Mouse (Mus musculus): ENCODE results near the gene Ehmt1. TPM values are rescaled to one million over a fixed set of nuclear protein-coding genes. Genes with fewer than 3 reads are reported as not detected.

Gene Ehmt1
- polyA plus RNA-seq, 1 experiment, result 0.72 TPM

DNA sequence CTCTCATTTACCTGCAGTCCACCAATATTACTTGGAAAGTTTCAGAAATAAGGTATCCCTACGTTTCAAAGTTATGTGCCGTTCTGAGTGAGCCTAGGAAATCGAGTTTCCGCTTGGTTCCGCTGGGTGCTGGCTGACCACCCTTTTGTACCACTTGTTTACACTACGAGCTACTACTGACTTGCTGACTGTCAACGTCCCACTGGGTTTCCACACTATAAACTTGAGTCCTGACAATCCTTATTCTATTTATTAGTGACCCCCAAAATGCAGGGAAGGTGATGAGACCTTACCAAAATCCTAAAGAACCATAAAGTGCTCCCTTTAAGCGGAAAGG, 393 bp upstream of the Ehmt1 start:
- Histone ChIP-seq H3K36me3 (ENCODE audit: control insufficient read depth) (peaks cover 5% of the 10 kb centered on the region), H3K9me3 (ENCODE audit: control insufficient read depth, low read length) (no peaks in the 10 kb centered on the region), H3K27me3 (ENCODE audit: control insufficient read depth) (no peaks in the 10 kb centered on the region), H3K4me1 (ENCODE audit: control insufficient read depth) (peaks cover 24% of the 10 kb centered on the region), H3K4me3 (replicated peaks) (peak overlapping the region; percentile 89)
- no peak for TF ChIP-seq GATA1 (IDR thresholded peaks at IDR 0.05; ENCODE audit: low read length)
- TF ChIP-seq TAL1 (IDR thresholded peaks at IDR 0.05; ENCODE audit: low read length), result no peak

- H3K4me1 ChIP-seq (ENCODE audit: control insufficient read depth), result peaks cover 18% of the 10 kb centered on the region
- TF ChIP-seq GATA1 (IDR thresholded peaks at IDR 0.05; ENCODE audit: low read length) (no peak), TAL1 (IDR thresholded peaks at IDR 0.05; ENCODE audit: low read length) (no peak)
- H3K9me3 ChIP-seq (ENCODE audit: control insufficient read depth, low read length), result no peaks in the 10 kb centered on the region
Measured at GRCm38 (mm10) chr2:24914762-24915161, 4.7 kb downstream of the Ehmt1 start.

GRCm38 (mm10) chr2:24912589-24912988, 6.8 kb downstream of the Ehmt1 start:
- H3K9me3 ChIP-seq (ENCODE audit: control insufficient read depth, low read length), result no peaks in the 10 kb centered on the region
- no peak overlapping the region for H3K4me3 ChIP-seq (replicated peaks)
- H3K27me3 ChIP-seq (ENCODE audit: control insufficient read depth), result no peaks in the 10 kb centered on the region
- H3K4me1 ChIP-seq (ENCODE audit: control insufficient read depth), result peaks cover 5% of the 10 kb centered on the region
- peaks cover 26% of the 10 kb centered on the region for H3K36me3 ChIP-seq (ENCODE audit: control insufficient read depth)
- TF ChIP-seq GATA1 (IDR thresholded peaks at IDR 0.05; ENCODE audit: low read length) (no peak), TAL1 (IDR thresholded peaks at IDR 0.05; ENCODE audit: low read length) (no peak)

More at GRCm38 (mm10) chr2:24914762-24915161, 4.7 kb downstream of the Ehmt1 start:
- no peaks in the 10 kb centered on the region for H3K27me3 ChIP-seq (ENCODE audit: control insufficient read depth)
- H3K4me3 ChIP-seq (replicated peaks), result no peak overlapping the region
- peaks cover 23% of the 10 kb centered on the region for H3K36me3 ChIP-seq (ENCODE audit: control insufficient read depth)

DNA sequence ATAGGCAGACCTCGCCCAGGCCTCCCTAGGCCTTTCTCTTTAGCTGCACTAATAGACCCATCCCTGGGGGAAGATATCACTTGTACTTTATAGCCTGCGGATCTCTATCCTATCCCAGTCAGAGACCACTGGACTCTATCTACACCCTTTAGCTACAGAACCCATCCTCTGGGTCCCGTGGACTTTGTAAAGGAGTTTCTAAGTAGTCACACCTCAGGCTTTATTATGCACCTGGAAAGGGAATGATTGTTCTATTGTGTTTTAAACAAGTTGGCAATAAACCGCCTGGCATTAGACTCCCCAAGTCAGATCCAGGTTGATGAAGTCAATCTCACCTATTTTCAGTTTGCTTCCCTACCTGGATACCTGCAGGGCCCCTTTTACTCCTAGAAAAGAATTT, 7.2 kb downstream of the Ehmt1 start:
- peaks cover 23% of the 10 kb centered on the region for H3K36me3 ChIP-seq (ENCODE audit: control insufficient read depth)
- TF ChIP-seq GATA1 (IDR thresholded peaks at IDR 0.05; ENCODE audit: low read length), result no peak
- no peak for TF ChIP-seq TAL1 (IDR thresholded peaks at IDR 0.05; ENCODE audit: low read length)
- H3K9me3 ChIP-seq (ENCODE audit: control insufficient read depth, low read length), result no peaks in the 10 kb centered on the region
- peaks cover 1% of the 10 kb centered on the region for H3K4me1 ChIP-seq (ENCODE audit: control insufficient read depth)
- H3K4me3 ChIP-seq (replicated peaks), result no peak overlapping the region
- no peaks in the 10 kb centered on the region for H3K27me3 ChIP-seq (ENCODE audit: control insufficient read depth)

GRCm38 (mm10) chr2:24910481-24910880, 8.9 kb downstream of the Ehmt1 start:
- no peak for TF ChIP-seq GATA1 (IDR thresholded peaks at IDR 0.05; ENCODE audit: low read length)
- TF ChIP-seq TAL1 (IDR thresholded peaks at IDR 0.05; ENCODE audit: low read length), result no peak
- Histone ChIP-seq H3K4me1 (ENCODE audit: control insufficient read depth) (peaks cover 6% of the 10 kb centered on the region), H3K36me3 (ENCODE audit: control insufficient read depth) (peaks cover 21% of the 10 kb centered on the region), H3K4me3 (replicated peaks) (no peak overlapping the region), H3K27me3 (ENCODE audit: control insufficient read depth) (no peaks in the 10 kb centered on the region), H3K9me3 (ENCODE audit: control insufficient read depth, low read length) (no peaks in the 10 kb centered on the region)

- TF ChIP-seq TAL1 (IDR thresholded peaks at IDR 0.05; ENCODE audit: low read length), result no peak
- no peak for TF ChIP-seq GATA1 (IDR thresholded peaks at IDR 0.05; ENCODE audit: low read length)
- H3K36me3 ChIP-seq (ENCODE audit: control insufficient read depth), result peaks cover 5% of the 10 kb centered on the region; the same call in 1 of the 2 replicates
- H3K4me1 ChIP-seq (ENCODE audit: control insufficient read depth), result peaks cover 17% of the 10 kb centered on the region
- no peaks in the 10 kb centered on the region for H3K9me3 ChIP-seq (ENCODE audit: control insufficient read depth, low read length)
- no peak overlapping the region for H3K4me3 ChIP-seq (replicated peaks)
- no peaks in the 10 kb centered on the region for H3K27me3 ChIP-seq (ENCODE audit: control insufficient read depth)
Measured at GRCm38 (mm10) chr2:24905653-24906155, 13.7 kb downstream of the Ehmt1 start.

- Histone ChIP-seq H3K36me3 (ENCODE audit: control insufficient read depth) (peaks cover 2% of the 10 kb centered on the region; the same call in 1 of the 2 replicates), H3K4me1 (ENCODE audit: control insufficient read depth) (peaks cover 17% of the 10 kb centered on the region), H3K9me3 (ENCODE audit: control insufficient read depth, low read length) (no peaks in the 10 kb centered on the region), H3K4me3 (replicated peaks) (no peak overlapping the region), H3K27me3 (ENCODE audit: control insufficient read depth) (no peaks in the 10 kb centered on the region)
- no peak for TF ChIP-seq GATA1 (IDR thresholded peaks at IDR 0.05; ENCODE audit: low read length)
- no peak for TF ChIP-seq TAL1 (IDR thresholded peaks at IDR 0.05; ENCODE audit: low read length)
Measured at GRCm38 (mm10) chr2:24904823-24905652, 14.4 kb downstream of the Ehmt1 start.

GRCm38 (mm10) chr2:24902999-24903398, 16.4 kb downstream of the Ehmt1 start:
- TF ChIP-seq TAL1 (IDR thresholded peaks at IDR 0.05; ENCODE audit: low read length) (no peak), GATA1 (IDR thresholded peaks at IDR 0.05; ENCODE audit: low read length) (no peak)
- H3K4me3 ChIP-seq (replicated peaks), result no peak overlapping the region
- peaks cover 3% of the 10 kb centered on the region for H3K36me3 ChIP-seq (ENCODE audit: control insufficient read depth)
- peaks cover 17% of the 10 kb centered on the region for H3K4me1 ChIP-seq (ENCODE audit: control insufficient read depth)
- no peaks in the 10 kb centered on the region for H3K9me3 ChIP-seq (ENCODE audit: control insufficient read depth, low read length)
- no peaks in the 10 kb centered on the region for H3K27me3 ChIP-seq (ENCODE audit: control insufficient read depth)

DNA sequence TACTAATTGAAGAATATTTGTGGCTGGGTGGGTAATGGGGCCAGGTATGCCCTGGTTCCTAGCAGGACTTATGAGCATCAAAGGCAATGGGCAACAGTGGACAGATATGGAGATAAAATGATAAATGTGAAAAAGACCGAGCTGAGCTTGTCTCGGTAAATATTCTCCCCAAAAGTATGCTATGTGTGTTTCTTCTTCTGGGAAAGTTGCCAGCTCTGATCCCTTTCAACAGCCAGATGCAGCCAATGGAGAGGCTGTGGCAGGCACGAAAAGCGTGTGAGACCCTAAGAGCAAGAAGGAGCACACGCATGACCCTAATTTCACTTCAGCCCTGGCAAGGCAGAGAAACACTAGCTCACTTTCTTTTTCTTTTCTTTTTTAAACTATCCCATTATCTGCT, 18.4 kb downstream of the Ehmt1 start:
- H3K4me1 ChIP-seq (ENCODE audit: control insufficient read depth), result peaks cover 16% of the 10 kb centered on the region
- no peaks in the 10 kb centered on the region for H3K9me3 ChIP-seq (ENCODE audit: control insufficient read depth, low read length)
- no peak overlapping the region for H3K4me3 ChIP-seq (replicated peaks)
- peaks cover 6% of the 10 kb centered on the region for H3K36me3 ChIP-seq (ENCODE audit: control insufficient read depth)
- H3K27me3 ChIP-seq (ENCODE audit: control insufficient read depth), result no peaks in the 10 kb centered on the region
- TF ChIP-seq TAL1 (IDR thresholded peaks at IDR 0.05; ENCODE audit: low read length), result no peak
- no peak for TF ChIP-seq GATA1 (IDR thresholded peaks at IDR 0.05; ENCODE audit: low read length)
